Mouse (Mus musculus) ES-Bruce4 (cell line): ENCODE data around the gene Mgme1. TPM values are rescaled to one million over a fixed set of nuclear protein-coding genes. Genes with fewer than 3 reads are reported as not detected.

Source experiments
- H3K27ac ChIP-seq: 2 replicates; pipeline ENCODE4 v1.5.1; 2012; ENCODE audit warnings: low read length, inconsistent platforms; ENCODE audit not compliant: insufficient read depth
- H3K27me3 ChIP-seq: 2 replicates; pipeline ENCODE4 v1.6.1; 2012; ENCODE audit warnings: mild to moderate bottlenecking, low read length, inconsistent platforms; ENCODE audit not compliant: control insufficient read depth, poor library complexity, insufficient read depth, severe bottlenecking
- H3K36me3 ChIP-seq: 2 replicates; pipeline ENCODE4 v1.6.1; 2012; ENCODE audit warnings: inconsistent platforms, mild to moderate bottlenecking, low read length, moderate library complexity; ENCODE audit not compliant: control insufficient read depth, poor library complexity, insufficient read depth, severe bottlenecking
- H3K4me1 ChIP-seq: one replicate; pipeline ENCODE4 v1.8.1; 2011; ENCODE audit warnings: low read length; ENCODE audit not compliant: control insufficient read depth, insufficient read depth
- H3K4me3 ChIP-seq: 2 replicates; pipeline ENCODE4 v1.5.1; 2011; ENCODE audit warnings: low read depth, mild to moderate bottlenecking, low read length
- H3K9ac ChIP-seq: 2 replicates; pipeline ENCODE4 v1.6.1; 2012; ENCODE audit warnings: low read depth, mild to moderate bottlenecking, inconsistent platforms; ENCODE audit not compliant: poor library complexity, severe bottlenecking
- H3K9me3 ChIP-seq: replicated peaks from 2 replicates; pipeline ENCODE4 v1.6.1; 2012; ENCODE audit warnings: mild to moderate bottlenecking, low read length, inconsistent platforms; ENCODE audit not compliant: control insufficient read depth, poor library complexity, insufficient read depth, severe bottlenecking
- CTCF ChIP-seq: IDR thresholded peaks from one replicate; pipeline ENCODE4 v1.8.1; 2011; ENCODE audit warnings: low read depth, low read length
- EP300 ChIP-seq: IDR thresholded peaks from 2 replicates; pipeline ENCODE4 v1.6.1; 2011; ENCODE audit warnings: low read depth, low read length; ENCODE audit not compliant: insufficient read depth
- POLR2A ChIP-seq: IDR thresholded peaks from one replicate; pipeline ENCODE4 v1.8.1; 2011; ENCODE audit warnings: low read length; ENCODE audit not compliant: insufficient read depth
- polyA plus RNA-seq: library from polyadenylated mRNA; stranded (reverse); fragments of >200 nt; gene quantifications from 2 replicates; pipeline ENCODE4 v1.2.4, GENCODE M21; 2011; ENCODE audit warnings: low read depth; ENCODE audit not compliant: missing spikeins, insufficient read depth, insufficient read length

Gene Mgme1
- polyA plus RNA-seq, 1 experiment, result 35.8 TPM

DNA sequence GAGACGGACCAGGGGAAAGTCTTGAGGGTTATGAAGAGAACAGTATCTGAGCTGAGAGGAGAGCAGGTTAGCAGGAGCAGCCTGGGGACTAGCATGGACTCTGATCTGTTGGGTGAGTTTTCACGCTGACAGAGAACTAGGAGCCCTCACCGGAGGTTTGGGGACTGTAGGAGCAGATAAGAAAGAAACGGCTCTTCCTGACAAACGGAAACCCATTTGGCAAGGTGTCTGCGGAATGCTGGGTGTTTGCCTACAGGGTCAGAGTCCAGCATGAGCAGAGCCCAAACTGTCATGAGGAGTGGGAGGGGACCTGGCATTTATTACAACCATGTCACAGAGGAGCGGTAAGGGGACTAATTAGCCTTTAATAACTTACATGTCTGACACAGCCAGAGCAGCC is 40.0 kb upstream of the Mgme1 start:
- H3K9me3 ChIP-seq, result peaks cover 4% of the 10 kb centered on the region; the same call in 1 of the 2 replicates
- H3K4me1 ChIP-seq, result no peaks in the 10 kb centered on the region
- H3K9ac ChIP-seq, result no peak overlapping the region
- no peaks in the 10 kb centered on the region for H3K36me3 ChIP-seq
- H3K27ac ChIP-seq, result no peak overlapping the region
- no peak for TF ChIP-seq CTCF
- TF ChIP-seq POLR2A, result no peak
- TF ChIP-seq EP300, result no peak
- H3K27me3 ChIP-seq, result no peaks in the 10 kb centered on the region
- no peak overlapping the region for H3K4me3 ChIP-seq

GRCm38 (mm10) chr2:144231115-144231514 is 39.3 kb upstream of the Mgme1 start:
- no peaks in the 10 kb centered on the region for H3K4me1 ChIP-seq
- H3K4me3 ChIP-seq, result no peak overlapping the region
- no peak overlapping the region for H3K27ac ChIP-seq
- no peak overlapping the region for H3K9ac ChIP-seq
- no peak for TF ChIP-seq POLR2A
- H3K9me3 ChIP-seq, result peaks cover 4% of the 10 kb centered on the region; the same call in 1 of the 2 replicates
- H3K36me3 ChIP-seq, result no peaks in the 10 kb centered on the region
- no peaks in the 10 kb centered on the region for H3K27me3 ChIP-seq

DNA sequence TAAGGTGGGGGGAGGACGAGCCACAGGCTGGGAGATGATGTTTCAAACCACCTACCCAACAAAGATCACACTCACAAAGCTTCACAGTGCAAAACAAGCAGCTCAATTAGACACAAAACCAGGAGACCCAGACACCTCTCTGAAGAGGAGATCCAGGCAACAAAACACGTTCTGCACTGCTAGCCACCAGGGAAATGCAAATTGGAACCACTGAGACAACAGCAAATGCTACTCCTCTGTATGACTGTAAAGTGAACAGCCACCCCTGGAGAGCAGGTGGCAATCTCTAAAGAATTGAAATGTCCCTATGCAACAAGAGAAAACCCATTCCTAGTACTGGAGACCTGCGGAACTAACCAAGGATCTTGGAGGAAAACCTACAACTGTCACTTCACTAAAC is 36.9 kb upstream of the Mgme1 start:
- no peaks in the 10 kb centered on the region for H3K27me3 ChIP-seq
- H3K4me3 ChIP-seq, result no peak overlapping the region
- no peak overlapping the region for H3K27ac ChIP-seq
- H3K9ac ChIP-seq, result no peak overlapping the region
- TF ChIP-seq CTCF (no peak), POLR2A (no peak), EP300 (no peak)
- no peaks in the 10 kb centered on the region for H3K36me3 ChIP-seq
- peaks cover 4% of the 10 kb centered on the region; the same call in 1 of the 2 replicates for H3K9me3 ChIP-seq
- H3K4me1 ChIP-seq, result no peaks in the 10 kb centered on the region

DNA sequence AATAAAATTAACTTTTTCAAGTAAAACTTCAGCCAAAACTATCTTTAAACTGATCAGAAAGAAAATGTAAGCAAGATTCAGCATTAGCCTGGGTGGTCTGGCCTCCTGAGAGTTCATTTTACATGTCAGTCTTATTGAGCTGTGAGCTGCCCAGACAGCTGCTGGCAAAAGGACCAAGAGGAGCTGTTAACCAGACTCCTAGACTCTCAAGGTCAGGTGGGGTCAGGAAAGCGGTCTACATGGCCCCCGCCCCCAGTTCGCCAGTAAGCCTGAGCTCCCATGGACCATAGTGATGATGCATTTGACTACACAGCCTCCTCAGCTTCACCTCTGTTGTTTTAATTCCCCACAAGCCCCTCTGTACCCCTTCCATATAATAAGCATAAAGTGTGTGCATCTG is 34.7 kb upstream of the Mgme1 start:
- TF ChIP-seq EP300, result no peak
- TF ChIP-seq CTCF, result no peak
- no peak for TF ChIP-seq POLR2A
- H3K4me3 ChIP-seq, result no peak overlapping the region
- H3K9ac ChIP-seq, result no peak overlapping the region
- H3K36me3 ChIP-seq, result no peaks in the 10 kb centered on the region
- H3K27ac ChIP-seq, result no peak overlapping the region
- no peaks in the 10 kb centered on the region for H3K4me1 ChIP-seq
- no peaks in the 10 kb centered on the region; the same call in 1 of the 2 replicates for H3K27me3 ChIP-seq
- H3K9me3 ChIP-seq, result peaks cover 4% of the 10 kb centered on the region; the same call in 1 of the 2 replicates

- no peak overlapping the region for H3K27ac ChIP-seq
- TF ChIP-seq CTCF, result no peak
- TF ChIP-seq POLR2A, result no peak
- TF ChIP-seq EP300, result no peak
- no peaks in the 10 kb centered on the region; the same call in 1 of the 2 replicates for H3K27me3 ChIP-seq
- H3K4me3 ChIP-seq, result no peak overlapping the region
- H3K9ac ChIP-seq, result no peak overlapping the region
- no peaks in the 10 kb centered on the region for H3K4me1 ChIP-seq
- H3K9me3 ChIP-seq, result peaks cover 4% of the 10 kb centered on the region; the same call in 1 of the 2 replicates
- no peaks in the 10 kb centered on the region for H3K36me3 ChIP-seq
Measured at GRCm38 (mm10) chr2:144236791-144237584, 33.5 kb upstream of the Mgme1 start.

DNA sequence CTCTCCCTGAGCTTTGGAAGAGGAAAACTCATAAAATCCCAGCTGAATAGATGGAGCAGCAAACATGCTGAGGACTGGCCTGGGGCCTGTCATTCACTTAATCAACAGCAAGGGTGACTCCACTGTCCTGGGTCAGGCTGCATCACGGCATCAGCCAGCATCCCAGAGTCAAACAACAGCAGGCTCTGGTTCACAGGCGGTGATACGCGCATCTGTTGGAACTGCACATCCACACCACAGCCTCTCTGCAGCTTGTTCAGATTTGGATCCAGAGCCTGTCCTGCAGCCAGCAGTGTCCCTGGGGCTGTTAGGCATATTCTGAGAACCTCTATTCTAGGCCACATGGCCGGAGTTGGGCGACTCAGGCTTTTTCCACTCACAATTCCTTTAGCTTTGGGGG is 32.1 kb upstream of the Mgme1 start:
- Histone ChIP-seq H3K27ac (no peak overlapping the region), H3K4me3 (no peak overlapping the region), H3K27me3 (no peaks in the 10 kb centered on the region; the same call in 1 of the 2 replicates), H3K9ac (no peak overlapping the region), H3K4me1 (no peaks in the 10 kb centered on the region), H3K36me3 (no peaks in the 10 kb centered on the region), H3K9me3 (peaks cover 4% of the 10 kb centered on the region; the same call in 1 of the 2 replicates)
- no peak for TF ChIP-seq CTCF
- no peak for TF ChIP-seq POLR2A
